Mouse (Mus musculus) thymus, postnatal 25 days (tissue): Measurements from ENCODE around the gene Abracl.

ENCODE experiments used
- DNase-seq: peaks from one replicate; pipeline ENCODE4 v3.0.0; 2022

Abracl gene

DNA sequence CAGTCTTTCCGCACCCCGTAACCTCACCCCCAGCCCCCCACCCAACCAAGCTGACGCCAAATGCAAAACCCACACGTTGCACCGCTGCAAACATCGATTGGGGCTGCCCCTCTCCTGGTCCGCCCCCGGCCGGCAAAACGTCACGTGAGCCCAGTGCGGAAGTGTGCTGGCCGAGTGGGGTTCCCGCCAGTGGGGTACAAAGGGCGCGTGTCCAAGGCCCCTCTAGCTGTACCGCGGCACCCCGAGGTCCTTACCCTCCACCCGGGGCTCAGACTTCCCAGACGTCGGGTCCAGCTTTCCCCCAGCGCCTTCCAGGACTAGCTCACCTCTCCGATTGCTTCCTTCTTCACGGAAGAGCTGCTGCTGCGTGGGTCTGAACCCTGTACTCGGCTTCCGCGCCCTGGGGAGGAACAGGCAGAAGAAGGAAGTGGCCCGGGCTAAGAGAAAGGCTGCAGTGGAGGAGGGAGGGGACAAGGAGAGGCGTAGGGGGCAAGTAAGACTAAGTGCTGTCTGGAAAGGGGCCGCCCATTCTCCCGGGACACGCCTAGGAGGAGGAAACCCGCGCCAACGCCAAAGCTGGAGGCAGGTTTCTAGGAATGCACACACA lies at the start of gene Abracl:
Abracl (minus strand) TSS at position 548 of the 607 bp plus-strand sequence.
- DNase-seq, result peak; percentile 86

DNA sequence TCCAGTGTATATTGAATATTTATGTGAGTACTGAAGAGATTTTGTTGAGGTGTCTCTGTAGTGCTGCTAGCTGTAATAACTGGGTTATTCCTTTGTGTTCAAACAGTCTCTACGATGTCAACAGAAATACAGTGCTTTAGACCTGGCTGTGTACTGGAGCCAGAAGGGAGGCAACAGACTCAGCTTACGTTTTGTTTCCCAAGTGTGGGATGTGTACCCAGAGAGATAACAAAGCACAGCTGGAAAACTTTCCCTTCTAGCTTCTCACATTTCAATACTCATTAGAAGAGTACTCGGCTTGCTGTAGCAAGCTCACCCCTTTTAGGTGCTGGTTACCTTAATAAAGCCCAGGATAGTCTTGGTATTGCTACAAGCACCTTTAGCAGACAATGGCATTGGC lies 49.8 kb upstream of the Abracl start:
- DNase-seq, result no peak

DNA sequence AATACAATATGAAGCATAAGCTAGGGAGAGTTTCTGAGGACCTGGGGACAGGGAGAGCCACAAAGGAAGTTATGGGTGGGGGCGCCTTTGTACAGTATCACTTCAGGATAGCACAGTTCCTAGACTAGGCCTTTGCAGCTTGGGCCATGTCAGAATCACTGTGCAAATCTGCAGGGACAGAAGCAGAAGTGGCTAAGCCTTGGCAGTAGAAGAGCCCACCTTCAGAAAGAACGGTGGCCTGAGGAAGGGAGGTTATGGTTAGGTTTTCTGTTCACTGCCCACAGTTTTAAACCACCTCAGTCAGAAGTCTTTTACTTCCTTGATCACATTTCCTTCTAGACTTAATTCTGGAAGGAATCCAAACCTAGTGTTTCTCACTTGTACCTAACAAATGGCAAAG lies 47.5 kb upstream of the Abracl start:
- no peak for DNase-seq

DNA sequence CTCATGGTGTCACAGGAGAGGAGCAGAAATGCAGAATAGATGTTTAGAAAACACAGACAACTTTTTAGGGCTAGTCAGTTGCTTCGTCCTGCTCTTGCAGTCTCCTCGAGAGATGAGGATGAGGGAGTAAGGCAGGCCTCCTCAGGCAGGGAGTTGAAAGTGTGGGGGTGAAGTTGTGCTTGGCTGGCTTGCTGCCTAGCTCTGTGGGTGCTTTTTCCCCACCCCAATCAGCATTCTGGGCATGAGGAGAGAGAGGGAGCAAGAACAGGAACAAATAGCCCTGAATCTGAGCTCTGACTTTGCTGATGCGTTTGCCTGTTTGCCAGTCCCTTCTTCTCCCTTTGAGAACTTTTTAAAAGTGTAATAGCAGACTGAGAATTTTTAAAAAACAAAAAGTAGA lies 47.1 kb upstream of the Abracl start:
- no peak for DNase-seq

DNA sequence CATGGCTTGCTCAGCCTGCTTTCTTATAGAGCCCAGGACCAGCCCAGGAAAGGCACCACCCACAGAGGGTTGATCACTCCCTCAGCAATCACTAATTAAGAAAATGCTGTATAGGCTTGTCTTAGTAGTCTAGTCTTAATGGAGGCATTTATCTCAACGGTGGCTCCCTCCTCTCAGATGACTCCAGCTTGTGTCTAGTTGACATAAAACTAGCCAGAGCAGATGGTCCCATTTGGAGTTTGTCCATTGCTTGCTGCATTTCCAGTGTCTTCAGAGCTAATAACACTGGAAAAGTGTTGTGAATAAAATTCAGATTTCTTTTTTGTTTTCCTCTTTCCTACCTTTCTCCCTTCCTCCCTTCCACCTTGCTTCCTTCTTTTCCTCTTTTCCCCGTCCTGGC lies 46.5 kb upstream of the Abracl start:
- DNase-seq, result no peak

DNA sequence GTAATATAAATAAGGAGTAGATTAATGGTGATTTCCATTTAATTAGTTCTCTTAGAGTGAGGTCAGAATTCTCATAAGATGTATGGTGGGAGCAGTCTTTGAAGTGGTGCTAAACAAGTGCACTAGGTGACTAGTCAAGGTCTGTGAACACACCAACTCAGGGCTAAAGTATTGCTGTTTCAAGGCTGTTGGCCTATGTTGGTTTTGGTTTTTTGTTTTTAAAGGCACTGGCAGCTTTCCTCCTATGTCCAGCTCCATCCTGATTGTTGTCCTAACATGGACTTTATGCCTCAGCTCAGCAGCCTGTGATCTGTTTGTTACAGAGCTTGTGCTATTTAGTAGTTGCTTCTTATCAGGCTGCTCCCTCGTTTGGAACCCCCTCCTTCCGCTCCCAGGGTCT lies 45.8 kb upstream of the Abracl start:
- DNase-seq, result no peak

DNA sequence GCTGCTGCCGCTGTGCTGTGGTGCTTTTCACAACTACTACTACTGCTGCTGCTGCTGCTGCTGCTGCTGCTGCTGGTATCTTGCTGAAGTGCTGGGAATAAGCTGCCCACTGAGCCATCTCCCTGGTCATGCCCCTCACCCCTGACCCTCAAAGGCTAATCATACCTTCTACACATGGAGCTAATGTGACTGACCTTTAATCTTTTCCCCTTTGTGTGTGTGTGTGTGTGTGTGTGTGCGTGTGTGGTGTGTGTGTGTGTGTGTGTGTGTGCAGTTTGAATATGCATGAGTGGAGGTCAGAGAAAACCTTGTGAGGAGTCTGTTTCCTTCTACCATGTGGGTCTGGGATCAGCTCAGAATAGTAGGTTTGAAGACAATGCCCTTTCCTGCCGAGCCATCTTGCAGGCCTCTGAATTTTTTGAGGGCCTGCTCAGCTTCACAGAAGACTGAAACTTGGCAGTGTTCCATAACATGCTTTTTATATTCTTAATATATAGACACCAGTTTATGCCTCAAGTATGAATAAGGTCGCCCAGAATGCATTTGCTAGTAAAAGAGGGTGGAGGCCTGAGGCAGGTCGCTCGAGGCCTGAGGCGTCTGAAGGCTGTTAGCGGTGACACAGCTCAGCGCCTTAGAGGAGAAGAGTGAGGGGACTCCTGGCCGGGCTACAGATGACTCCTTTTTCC lies 44.8 kb upstream of the Abracl start:
- no peak for DNase-seq

DNA sequence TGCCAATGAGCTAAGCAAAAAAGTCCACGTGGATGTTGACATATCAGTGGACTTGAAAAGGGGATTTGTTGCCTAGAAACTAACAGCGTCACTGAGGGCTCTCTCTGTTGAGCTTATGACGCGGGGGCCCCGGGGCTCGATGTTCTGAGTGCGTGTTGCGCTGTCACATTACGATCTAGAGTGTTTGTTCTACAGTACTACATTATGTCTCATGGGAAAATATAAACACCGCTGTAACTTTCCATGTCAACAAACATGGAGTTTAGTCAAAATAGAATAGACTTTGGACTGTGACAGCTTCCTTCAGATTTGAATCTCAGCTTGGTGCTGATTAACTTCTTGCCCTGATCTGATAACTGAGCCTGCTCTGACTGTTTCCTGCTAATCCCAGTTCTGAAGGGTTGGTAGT lies 42.9 kb upstream of the Abracl start:
- DNase-seq, result no peak

DNA sequence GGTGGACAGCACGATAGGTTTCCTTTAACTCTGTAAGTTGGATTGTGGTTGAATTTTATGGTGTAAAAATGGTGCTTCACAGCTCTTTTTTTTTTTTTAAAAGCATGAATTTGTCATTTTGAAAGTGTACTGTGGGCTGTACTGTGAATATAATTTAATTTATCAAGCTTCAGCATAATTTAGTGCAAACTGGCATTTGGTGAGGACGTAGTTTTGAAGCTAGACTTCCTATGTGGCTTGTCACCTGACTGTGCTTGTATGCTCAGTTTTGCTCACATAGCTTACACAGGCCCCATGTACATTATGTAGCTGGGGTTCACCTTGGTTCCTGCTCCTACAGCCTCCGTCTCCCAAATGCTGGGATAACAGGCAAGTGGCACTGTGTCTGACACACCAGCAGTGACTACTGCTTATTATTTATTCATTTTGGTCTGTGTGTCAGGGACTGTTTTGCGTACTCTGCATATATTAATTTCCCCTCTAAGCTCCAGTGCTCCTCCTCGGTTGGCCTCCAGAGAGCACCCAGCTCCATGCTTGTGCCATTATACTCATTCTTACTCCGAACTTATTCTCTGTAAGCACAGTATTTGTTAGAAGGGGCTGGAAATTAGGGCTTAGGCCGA lies 41.6 kb upstream of the Abracl start:
- DNase-seq, result no peak

DNA sequence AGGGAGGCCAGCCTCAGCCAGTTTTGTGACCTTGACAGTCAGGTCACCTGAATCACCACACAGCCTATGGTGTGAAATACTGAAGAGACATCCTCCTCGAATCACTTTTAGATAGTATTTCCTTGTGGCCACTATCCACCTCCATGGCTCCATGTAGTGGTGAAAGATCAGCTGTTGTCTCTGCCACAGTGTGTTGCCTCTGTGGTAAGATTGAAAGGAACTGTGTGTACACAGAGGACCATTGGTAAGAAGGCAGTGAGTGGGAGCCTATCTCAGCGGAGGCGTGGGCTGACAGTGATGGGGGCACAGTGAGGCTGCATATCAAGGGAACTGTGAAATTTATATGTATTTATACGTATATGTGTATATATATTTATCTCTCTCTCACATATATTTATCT lies 38.4 kb upstream of the Abracl start:
- no peak for DNase-seq

DNA sequence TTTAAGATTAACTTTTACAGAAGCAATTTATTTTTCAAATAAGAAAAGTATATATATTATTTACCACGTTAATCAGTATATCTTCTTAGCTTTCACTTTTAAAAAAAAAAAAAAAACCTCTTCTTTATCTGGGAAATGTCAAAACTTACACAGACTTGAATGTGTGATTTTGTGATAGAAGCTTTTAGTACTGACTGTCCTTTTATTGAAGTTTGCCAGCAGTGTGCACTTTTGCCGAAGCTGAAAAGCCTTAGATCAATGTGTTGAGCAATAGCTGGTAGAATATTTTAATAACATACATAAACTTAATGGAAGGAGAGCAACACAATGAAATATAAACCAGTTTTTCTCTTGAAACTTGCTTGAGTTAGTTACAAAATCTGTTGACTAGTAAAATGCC lies 37.7 kb upstream of the Abracl start:
- DNase-seq, result no peak

DNA sequence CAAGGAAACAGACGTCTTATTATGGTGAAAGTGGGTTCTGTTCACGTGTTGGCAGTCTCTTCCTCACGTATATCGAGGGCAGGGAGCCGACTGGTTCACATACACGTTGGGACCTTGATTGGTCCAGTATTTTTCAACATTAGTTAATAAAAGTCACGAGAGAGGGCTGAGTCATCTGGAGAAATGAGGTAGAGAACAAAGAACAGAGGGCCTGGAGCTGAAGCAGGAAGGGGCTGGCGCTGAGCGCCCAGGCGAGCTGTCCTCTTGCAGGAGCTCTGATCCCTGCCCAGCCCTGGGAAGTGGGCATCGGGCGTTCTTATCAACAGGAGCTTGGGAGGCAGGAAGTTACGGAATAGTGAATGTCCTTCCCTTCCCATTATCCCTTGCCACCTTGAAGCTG lies 36.7 kb upstream of the Abracl start:
- DNase-seq, result no peak

DNA sequence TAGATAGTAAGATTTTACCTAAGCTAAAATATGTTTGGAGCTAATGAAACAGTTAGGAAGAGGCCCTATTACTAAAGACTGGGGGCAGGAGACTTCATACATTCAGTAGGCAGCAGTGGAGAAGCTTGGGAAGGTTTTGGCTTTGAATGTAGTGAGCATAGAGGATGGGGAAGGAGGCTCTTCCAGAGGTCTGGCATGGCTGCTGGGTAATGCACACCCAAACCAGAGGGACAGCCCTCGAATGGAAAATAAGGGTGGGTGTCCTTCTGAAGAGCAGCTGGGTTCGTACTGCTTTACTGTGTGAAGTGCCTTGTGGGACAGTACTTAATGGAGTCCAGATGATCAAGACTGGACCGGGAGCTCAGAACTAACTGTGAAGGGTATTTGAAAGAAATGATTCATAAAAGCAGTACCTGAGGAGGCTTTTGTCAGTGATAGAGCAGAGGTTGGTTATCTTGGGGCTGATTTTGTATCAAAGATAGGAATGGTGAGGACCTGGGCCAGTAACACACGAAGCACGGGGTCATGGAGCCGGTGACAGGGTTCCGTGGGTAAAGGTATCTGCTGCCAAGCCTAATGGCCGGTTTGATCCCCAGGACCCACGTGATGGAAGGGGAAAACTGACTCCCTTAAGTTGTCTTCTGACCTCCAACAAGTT lies 35.7 kb upstream of the Abracl start:
- DNase-seq, result no peak

DNA sequence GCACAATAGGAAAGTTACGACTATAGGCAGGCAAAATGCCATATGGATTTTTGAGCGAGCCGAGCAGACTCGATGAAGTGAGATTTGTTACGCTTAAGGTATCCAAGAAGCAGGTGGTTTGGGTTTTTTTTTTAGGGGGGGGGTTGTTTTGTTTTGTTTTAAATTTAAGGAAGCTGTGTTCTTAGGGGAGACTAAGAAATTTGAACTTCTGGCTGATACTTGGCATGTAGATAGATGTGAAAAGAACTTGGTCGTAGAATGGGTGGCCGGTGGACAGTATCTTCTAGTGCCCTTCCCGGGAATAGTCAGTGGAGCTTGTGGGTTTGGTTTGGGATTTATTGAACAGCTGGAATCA lies 33.3 kb upstream of the Abracl start:
- no peak for DNase-seq

DNA sequence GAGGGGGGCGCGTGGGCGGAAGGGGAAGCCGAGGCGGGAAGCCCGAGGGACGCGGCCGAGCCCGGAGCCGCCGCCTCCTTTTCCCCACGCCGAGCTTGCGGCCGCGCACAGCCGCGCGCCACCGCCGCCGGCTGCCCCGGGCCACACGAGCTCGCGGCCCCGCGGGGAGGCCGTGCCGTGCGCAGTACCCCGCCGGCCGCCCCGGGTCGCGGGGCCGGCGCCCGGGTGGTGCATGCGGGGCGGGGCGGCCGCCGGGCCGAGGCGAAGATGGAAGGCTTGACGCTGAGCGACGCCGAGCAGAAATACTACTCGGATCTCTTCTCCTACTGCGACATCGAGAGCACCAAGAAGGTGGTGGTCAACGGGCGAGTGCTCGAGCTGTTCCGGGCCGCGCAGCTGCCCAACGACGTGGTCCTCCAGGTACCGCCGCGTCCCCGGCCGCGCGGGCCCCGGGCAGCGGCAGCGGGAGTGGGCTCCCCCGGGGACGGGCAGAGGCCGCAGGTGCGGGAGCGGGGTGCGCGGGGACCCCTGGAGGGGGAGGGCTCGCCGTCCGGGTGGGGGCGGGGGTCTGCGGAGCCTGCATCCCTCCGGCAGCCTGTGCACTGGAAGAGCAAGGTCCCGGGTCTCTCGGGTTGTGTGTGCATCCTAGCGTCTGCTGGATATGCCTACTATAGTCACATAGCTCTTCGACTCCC lies 32.8 kb upstream of the Abracl start, which contains the start of gene Reps1:
Reps1 (plus strand) TSS at position 166 of the 695 bp plus-strand sequence.
- peak; percentile 46 for DNase-seq

DNA sequence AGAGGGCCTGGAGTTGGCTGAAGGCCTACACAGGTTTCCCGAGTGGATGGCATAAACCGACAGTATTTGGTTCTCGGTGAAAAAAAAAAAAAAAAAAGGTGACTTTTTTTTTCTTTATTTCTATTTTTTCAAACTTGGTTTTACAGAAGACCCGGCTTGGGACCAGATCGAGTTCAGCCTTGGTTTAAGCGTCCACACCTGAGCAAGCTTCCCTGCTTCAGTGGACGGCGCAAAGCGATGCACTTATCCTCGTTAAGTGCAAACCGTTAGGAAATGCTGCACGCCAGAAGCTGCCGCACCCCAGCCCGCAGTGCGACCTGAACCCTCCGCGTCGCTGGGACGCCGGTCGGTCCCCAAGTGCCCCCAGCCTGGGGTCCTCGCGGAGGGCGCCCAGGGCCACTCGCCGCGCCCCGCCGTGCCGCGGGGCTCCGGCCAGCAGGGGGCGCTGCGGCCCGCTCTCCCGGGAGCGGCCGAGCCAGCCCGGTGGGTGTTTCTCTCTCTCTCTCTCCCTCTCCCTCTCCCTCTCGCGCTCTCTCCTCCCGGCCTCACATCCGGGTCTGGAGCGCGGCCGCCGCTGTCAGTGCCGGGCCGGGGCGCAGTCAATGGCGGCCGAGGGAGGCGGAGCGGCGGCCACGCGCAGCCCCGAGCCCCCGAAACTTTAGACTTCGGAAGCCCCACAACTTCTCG lies 32.1 kb upstream of the Abracl start:
- peak; percentile 87 for DNase-seq

DNA sequence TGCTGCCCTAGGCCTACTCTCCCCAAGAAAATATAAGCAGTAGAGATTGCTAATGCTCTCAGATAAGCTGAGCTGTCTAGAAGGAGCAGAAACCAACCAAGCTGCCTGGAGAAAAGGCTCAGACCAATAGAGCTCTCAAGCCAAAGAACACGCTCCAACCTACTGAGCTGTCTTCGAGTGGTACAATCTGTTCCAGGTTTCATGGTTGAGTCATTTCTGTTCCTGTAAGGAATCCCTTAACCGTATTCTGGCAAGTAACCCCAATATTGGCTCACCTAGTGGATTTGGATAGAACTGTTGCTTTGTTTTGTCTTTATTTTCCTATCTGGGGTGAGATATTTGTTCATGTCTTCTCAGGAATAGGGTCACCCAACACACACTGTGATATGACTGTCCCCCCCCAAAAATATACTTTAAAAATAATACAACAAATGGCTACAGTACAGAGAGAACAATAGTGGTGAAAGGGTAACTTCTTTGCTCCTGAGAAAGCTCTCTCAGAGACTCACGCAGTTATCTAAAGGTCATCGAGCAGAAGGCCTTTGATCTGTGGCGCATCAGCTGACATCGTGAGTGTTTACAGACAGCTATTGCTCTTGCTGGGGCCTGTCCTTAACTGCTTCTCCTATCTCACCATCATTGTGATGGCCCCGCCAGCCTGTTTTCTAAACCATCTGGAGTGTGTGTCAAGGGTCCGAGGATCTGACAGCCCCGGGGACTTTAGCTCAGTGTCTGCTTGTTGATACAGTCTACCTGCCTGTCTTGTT lies 24.5 kb upstream of the Abracl start:
- DNase-seq, result no peak

DNA sequence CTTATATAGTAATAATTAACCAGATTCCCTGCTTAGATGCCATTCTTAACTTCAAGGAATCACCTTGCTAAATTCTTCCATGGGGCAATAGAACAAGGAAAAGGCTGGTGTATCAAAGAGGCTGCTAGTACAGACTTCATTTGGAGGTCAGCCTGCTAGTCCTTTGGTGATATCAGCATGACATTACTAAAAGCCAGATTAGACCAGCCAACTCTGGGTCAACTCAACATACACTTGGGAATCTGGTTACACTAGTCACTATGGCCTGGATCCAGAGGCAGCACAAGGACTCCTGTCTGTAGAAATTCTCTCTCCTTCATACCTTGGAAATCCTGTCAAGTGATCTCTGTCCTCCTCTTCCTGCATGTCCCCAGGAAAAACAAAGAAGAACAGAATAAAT lies 23.3 kb upstream of the Abracl start:
- no peak for DNase-seq

DNA sequence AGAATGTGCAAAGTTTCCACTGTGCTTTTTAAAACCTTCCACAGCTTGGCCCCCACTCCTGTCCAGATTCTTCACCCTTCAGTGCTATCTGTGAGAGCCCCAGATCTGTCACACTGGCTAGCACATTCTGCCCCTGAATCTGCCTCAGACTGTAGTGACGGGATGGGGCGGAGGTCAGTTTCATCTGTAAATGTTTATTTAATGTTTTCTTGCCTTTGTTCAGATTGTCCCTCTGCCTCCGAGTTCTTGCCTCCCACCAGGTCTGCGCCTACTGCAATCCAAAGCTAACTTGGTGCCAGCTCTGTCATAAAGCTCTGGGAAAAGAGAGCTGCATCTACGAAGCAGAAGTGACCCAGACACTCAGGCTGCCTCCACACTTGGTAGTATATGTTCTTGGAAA lies 13.8 kb upstream of the Abracl start:
- DNase-seq, result no peak

DNA sequence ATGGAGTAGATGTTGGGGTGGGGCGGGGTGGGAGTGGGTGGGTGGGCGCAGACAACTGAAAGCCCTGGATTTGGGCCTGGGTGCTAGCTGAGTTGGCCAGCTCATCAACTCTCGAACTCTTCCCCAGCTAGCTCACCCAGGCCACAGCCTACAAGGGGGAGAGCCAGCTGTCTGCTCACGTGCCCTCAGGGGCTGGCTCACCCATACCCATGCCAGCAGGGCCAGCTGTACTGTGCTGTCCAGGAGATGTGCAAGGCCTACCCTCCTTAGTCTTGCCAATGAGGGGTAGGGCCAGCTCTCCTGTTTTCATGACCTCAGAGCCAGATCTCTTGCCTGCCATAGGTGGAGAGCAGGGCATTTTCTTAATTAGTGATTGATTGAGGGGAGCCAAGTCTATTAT lies 11.3 kb upstream of the Abracl start:
- DNase-seq, result no peak

DNA sequence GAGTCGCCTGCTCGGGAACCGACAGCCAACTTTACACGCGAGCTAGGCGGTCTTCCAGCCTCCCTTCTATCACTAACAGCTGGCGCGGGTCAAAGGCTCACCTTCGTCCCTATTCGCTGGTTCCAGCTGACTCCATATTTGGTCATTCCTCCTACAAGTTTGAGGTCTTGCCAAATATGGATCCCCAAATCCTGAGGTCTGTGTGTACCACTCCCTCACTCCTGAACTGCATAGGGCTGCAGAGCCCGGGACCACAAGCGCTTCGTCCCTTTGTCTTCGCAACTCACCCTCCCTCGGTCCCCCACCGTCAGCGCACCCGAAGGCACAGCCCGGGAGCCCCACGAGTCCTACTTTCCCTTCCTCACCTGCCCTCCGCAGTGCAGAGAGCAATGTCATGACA lies 776 bp downstream of the Abracl start:
- DNase-seq, result no peak
